Comparison of ENCODE assay signal across 15 mouse cellular contexts in the genomic region with DNA sequence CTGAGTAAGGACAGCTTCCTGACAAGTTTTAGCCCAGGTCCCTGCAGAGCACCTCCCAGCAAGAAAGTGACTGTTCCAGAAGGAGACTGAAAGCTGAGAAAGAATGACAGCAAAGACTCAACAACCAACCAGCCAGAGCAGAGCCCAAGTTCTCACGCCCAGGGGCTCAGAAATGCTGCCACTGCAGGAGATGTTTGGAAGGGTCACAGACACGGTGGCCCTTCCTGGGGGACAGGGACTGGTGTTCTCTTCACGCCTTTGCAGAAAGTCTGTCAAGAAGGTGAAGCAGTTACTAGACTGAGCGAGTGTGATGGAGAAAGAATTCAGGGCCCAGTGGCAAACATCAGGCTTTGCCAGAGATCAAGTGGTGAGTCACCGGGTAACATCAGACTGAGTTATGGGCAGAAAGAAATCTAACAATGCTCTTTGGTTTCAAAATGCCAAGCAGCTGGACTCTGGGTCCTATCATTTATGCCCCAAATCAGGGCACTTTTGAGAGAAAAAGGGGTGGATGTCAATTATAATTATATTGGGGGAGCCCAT.
DNase-seq lines count a peak whose midpoint lies in the region; ATAC-seq lines count a peak whose summit lies in the region.
"Had no signal": no experiment of that assay in that cellular context is flagged by ENCODE, and none has a peak within 500 bp of the region (broad histone marks: within the 10 kb centered on the region; RNA-seq: fewer than 3 reads in every experiment).

No protein-coding gene starts in this region.

- H3K4me1 ChIP-seq in embryonic facial prominence, embryonic 13.5 days, result peaks cover 35% of the 10 kb centered on the region
- H3K4me1 ChIP-seq: midbrain, embryonic 15.5 days had no signal

- H3K9me3 ChIP-seq in embryonic facial prominence, embryonic 13.5 days, result 0 out of 2 replicates have a peak, but pooled peaks cover 4% of the 10 kb centered on the region
- H3K9me3 ChIP-seq: liver, embryonic 15.5 days; midbrain, embryonic 15.5 days had no signal

- no peak for ATAC-seq in embryonic facial prominence, embryonic 13.5 days (ENCODE audit: insufficient number of reproducible peaks, insufficient read depth, low FRiP score, low TSS enrichment, low read depth)
- ATAC-seq: midbrain, embryonic 15.5 days had no signal

- no peak overlapping the region for H3K9ac ChIP-seq in embryonic facial prominence, embryonic 13.5 days
- H3K9ac ChIP-seq: kidney, embryonic 15.5 days; liver, embryonic 15.5 days; midbrain, embryonic 15.5 days had no signal

- H3K27ac ChIP-seq in embryonic facial prominence, embryonic 13.5 days, result peak overlapping the region; percentile 41; the same call in 1 of the 2 replicates
- H3K27ac ChIP-seq: kidney, embryonic 15.5 days; liver, embryonic 15.5 days; midbrain, embryonic 15.5 days had no signal

- no peaks in the 10 kb centered on the region for H3K36me3 ChIP-seq in embryonic facial prominence, embryonic 13.5 days
- H3K36me3 ChIP-seq: kidney, embryonic 15.5 days; liver, embryonic 15.5 days; midbrain, embryonic 15.5 days had no signal

- H3K4me3 ChIP-seq in embryonic facial prominence, embryonic 13.5 days, result no peak overlapping the region
- H3K4me3 ChIP-seq: kidney, embryonic 15.5 days; liver, embryonic 15.5 days; midbrain, embryonic 15.5 days had no signal

- peak; percentile 33 for DNase-seq in lung, postnatal 36 days
- no peak for DNase-seq in lung, adult 18-20 months
- DNase-seq in adipocyte (ENCODE audit: low spot score), result peak; percentile 63
- no peak for DNase-seq in kidney, adult 11 months
- DNase-seq in cerebellum, adult 8-10 months, result no peak
- DNase-seq in thymus, postnatal 25 days, result no peak
- DNase-seq: gastrocnemius, postnatal 14 days; heart, postnatal 36 days; right cerebral cortex, postnatal 25 days; thymus, adult 2 months had no signal

- no peak overlapping the region for H3K4me2 ChIP-seq in embryonic facial prominence, embryonic 13.5 days
- H3K4me2 ChIP-seq: heart, embryonic 11.5 days; kidney, embryonic 15.5 days; liver, embryonic 15.5 days; midbrain, embryonic 15.5 days had no signal

- 37% methylated on average over 5 of the region's 5 CpGs for WGBS in embryonic facial prominence, embryonic 13.5 days

- H3K27me3 ChIP-seq in embryonic facial prominence, embryonic 13.5 days, result no peaks in the 10 kb centered on the region
- H3K27me3 ChIP-seq: liver, embryonic 15.5 days had no signal

Comparison
In these comparisons a context has a peak if more than half of its experiments do, and no peak if none do; other contexts are left out.
1. DNase-seq: peak in lung, postnatal 36 days (single experiment) and adipocyte (single experiment); none in lung, adult 18-20 months (0 of 2), kidney, adult 11 months (single experiment), cerebellum, adult 8-10 months (single experiment) and thymus, postnatal 25 days (single experiment).